Mouse (Mus musculus): Measurements from ENCODE around the gene Rnf26.

Gene Rnf26

DNA sequence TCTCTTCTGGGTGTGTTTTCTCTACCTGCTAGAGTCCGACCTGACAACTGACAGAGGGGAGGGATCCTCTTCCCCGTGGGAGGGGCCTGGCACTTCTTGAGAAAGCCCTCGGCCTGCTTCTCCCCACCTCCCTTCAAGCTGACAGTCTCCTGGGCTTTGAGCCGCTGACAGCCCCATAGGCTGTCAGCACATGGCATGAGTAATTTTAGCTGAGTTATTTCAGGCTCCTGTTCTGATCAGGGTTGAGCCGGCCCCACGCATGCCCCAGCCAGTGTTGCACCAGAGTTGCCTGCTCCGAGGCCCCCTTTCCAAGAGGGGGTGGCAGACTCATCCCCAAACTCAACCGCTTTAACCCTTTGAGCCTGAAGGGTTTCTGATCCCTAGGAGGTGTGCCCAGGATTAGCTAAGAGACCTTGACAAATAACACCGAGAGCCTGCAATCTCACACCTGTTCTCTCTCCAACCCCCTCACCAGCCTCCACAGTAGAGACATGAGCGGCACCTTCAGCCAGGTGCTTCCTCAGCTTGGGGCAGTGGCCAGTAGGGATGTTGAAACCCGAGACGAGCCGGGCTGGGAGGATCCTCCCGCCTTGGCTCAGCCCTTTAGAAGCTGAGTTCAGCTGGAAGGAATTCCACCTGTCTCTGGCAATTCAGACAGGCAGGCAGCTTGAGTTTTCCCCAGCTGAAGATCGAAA lies 25.4 kb downstream of the Rnf26 start:
- DNase-seq = no peak

DNA sequence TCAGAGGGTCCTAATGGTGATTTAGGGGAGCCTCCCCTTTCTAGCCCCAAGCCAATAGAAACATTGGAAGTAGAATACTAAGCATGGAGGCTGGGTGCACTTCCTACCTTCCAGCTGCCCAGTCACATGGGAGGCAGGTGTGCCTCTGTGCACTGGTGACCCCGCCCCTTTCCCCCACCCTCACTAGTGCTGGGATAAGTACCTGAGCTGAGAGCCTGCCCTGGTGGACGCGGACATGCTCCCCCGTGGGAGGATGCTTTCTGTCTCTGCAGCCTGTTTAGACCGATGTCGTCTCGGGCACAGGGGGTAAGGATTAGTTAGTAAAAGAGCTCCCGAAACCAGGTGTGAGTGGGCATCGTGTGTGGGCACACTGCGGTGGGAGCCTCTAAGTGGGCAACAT lies 26.4 kb downstream of the Rnf26 start:
- DNase-seq = peak; percentile 67

DNA sequence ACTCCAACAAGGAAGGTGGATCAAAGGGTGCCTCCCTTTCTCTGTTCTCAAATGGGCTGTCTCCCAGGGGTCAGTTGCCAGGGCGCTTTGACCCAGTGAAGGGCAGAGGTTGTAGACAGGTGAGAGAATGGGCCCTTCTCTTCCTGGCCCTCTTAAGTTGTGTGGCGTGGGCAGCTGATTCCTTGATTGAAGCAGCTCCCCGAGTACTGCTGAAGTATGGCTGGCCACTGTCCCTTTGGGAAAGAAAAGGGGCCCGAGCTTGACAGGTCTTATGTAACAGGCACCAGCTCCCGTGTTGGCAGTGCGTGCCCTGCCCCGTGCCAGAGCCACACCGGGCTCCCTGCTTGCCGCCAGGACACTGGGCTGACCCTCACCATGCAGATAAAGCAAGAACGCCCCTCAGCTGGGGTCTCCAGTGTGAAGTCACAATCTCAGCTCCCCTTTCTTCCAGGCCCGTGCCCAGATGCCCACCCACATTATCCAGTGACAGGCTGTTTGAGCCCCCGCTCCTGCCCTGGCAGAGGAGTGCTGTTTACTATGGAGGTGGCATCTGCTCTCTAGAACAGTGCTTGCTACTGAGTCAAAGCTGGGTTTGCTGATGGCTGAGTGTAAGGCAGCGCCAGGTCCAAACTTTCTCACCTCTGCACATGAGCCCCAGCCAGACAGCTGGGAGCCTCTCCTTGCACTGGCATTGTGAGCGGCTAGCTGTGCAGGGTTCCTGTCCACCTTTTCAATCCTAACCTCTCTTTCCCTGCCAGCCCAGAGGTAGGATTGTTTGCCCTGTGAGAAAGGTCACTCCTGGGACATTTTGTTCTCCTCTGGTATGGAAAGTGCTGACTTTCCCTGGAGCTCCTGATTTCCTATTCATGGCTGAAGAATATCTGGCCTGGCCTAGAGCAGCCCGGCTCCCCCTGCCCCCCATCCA lies 27.3 kb downstream of the Rnf26 start:
- DNase-seq = peak; percentile 64

DNA sequence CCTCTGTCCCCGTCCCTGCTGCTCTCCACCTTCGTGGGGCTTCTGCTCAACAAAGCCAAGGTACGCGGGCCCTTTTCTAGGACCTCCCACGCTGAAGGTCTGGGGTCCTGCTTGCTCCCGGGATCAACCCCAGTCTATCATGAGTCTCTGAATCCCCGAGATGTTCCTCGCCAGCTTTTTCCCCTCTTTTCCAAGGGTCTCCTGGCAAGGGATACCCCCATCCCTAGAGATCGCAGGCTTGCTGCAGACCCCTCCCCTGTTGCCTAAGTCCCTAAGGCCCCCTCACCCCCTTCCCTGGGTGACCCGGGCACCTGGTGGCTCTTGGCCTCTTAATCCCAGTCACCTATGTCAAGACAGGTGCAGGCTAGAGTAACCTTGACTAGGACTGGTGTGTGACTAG lies 28.0 kb downstream of the Rnf26 start:
- no peak for DNase-seq

GRCm38 (mm10) chr9:44084659-44085229 lies 28.6 kb downstream of the Rnf26 start:
- peak; percentile 98 for DNase-seq

GRCm38 (mm10) chr9:44084236-44084635 lies 29.1 kb downstream of the Rnf26 start:
- no peak for DNase-seq

- peak; percentile 85 for DNase-seq
Measured at GRCm38 (mm10) chr9:44083392-44084121, 29.8 kb downstream of the Rnf26 start.

GRCm38 (mm10) chr9:44082266-44082665 lies 31.1 kb downstream of the Rnf26 start:
- no peak for DNase-seq

DNA sequence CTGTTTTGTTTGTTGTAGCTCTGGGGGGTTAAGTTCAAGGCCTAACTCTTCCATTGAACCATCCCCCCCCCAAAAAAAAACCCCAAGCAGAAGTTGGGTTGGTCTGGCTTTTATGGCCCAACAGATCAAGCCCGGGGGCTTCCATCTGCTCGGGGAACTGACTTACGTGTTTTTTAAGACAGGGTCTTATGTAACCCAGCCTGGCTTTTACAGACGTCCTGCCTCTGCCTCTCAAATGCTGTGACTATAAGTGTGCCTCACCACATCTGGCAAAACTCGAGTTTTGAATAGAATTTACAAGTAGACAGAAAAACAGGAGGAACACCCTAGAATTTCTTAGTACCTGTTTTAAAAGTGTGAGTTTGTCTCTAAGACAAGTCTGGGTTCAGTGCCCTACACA lies 31.7 kb downstream of the Rnf26 start:
- DNase-seq = no peak

- peak; percentile 70 for DNase-seq
Measured at GRCm38 (mm10) chr9:44080953-44081352, 32.4 kb downstream of the Rnf26 start.

- DNase-seq = peak; percentile 89
Measured at GRCm38 (mm10) chr9:44079997-44080780, 33.1 kb downstream of the Rnf26 start.

DNA sequence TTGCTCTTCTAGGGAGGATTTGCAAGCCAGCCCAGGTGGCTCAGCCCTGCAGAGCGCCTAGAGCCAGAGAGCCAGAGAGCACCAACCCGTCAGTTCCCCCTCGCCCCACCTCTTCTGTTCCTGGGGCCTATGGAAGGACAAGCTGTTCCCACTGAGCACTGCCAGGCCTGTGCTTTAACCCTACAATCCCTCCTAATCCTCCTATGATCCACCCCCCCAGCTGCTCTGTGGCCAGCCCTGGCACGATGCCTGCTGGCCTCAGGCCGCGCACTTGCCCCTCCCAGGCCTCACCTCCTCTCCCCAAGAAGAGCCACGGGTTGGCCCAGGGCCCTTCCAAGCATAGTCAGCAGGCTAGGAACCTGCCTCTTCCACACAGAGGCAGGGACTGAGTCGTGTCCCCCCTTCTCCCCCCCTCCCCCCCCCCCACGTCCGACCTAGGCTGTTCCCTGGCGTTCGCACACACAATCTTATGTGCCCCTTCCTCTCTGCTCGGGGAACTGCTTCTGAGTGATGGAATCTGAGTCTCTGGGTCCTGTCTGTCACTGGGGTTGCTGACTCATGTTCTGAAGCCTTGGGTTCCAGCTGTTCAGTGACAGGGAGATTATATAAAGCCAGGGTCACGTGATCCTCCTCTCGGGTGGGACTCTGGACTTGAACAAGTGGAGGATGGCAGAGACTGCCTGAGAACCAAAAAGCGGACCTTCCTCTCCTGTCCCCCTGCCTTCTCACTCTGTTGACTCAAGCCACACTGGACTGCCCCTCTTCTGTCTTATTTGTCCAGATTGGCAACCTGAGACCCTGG lies 34.2 kb downstream of the Rnf26 start:
- peak; percentile 95 for DNase-seq

DNA sequence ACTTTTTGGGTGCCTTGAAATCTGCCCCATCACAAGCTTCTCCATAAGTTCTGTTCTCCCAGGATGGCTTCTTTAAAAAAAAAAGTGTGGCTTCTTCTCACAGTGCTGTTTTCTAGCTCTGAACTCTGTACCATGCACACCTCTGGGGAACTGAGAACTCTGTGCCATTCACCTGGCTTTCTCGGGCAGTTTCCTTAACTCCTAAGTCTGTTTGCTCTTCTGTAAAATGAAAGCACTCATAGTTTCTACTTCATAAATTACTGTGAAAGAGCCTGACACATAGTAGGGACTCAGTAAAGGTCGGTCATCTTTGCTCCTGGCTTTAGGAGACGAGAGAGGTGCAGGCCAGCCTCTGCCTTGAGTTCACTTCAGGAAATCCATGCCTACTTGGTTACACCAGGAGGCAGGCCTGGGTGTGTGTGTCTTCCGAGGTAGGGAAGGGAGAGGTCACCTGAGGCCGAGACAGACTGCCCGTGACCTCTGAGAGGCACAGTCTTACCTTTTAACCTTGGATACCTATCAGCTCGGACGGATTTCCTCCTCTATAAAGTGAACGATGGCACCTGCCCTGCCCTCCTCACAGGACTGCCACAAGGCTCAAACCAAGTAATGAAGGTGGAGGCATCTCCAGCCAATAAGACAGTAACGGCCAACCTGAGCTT lies 35.0 kb downstream of the Rnf26 start:
- peak; percentile 58 for DNase-seq

GRCm38 (mm10) chr9:44077266-44077910 lies 35.9 kb downstream of the Rnf26 start:
- DNase-seq = no peak

DNA sequence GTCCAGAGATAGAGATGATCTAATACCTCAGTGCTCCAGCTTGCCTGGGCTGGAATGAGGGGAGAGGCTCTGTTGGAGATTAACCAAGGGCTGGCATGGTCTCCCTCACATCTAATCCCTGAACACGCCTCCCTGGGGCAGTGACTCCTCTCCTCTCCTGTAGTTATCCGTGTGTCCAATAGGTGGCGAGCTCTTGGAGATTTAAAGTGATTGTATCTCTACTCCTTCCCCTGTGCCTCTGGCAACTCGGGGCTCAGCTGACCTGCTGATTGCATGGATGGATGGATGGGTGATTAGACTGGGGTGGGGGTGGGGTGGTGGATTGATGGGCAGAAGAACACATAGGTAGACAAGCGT lies 36.6 kb downstream of the Rnf26 start:
- DNase-seq = peak; percentile 88

DNA sequence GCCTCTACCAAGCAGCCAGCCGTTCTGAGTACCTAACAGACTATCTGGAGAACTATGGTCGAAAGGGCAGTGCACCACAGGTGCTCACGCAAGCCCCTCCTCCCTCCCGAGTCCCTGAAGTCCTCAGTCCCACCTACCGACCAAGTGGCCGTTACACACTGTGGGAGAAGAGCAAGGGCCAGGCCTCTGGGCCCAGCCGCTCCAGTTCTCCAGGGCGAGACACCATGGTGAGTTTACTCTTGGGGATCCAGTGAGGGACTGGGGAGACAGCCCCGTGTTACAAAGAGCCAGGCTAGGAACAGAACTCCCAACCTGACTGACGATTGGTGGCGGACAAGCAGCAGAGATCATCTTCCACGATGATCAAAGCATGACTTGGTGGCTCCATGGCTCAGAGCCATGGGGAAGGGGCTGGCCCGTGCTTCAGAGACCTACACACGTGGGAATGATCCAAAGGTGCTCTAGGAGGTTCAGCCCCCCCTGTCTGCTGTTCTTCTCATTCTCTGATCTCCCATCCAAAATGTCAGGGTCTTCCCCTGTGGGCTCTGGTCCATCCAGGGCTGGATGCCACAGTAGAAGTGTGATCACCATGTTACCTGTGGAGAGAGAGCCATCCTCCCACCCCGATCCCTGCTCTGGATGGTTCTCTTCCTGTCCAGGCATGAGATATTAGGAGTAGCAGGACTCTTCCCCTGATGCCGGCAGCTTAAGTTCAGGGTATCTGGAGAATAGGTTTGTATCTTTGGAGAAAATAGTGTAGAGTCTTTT lies 37.1 kb downstream of the Rnf26 start:
- no peak for DNase-seq

DNA sequence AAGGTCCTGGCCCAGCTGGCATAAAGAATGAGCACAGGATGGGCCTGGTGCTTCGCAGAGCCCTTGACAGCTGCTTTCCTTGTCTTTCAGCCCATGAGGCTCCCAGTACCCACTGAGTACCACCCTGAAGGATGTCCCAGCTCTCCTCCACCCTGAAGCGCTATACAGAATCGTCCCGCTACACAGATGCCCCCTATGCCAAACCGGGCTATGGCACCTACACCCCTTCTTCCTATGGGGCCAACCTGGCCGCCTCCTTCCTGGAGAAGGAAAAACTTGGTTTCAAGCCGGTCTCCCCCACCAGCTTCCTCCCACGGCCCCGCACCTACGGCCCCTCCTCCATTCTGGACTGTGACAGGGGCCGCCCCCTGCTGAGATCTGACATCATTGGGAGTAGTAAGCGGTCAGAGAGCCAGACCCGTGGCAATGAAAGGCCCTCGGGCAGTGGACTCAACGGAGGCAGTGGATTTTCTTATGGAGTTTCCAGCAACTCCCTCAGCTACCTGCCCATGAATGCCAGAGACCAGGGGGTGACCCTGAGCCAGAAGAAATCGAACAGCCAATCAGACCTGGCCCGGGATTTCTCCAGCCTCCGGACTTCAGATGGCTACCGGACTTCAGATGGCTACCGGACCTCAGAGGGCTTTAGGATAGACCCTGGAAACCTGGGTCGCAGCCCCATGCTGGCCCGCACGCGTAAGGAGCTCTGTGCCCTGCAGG lies 37.9 kb downstream of the Rnf26 start:
- no peak for DNase-seq

DNA sequence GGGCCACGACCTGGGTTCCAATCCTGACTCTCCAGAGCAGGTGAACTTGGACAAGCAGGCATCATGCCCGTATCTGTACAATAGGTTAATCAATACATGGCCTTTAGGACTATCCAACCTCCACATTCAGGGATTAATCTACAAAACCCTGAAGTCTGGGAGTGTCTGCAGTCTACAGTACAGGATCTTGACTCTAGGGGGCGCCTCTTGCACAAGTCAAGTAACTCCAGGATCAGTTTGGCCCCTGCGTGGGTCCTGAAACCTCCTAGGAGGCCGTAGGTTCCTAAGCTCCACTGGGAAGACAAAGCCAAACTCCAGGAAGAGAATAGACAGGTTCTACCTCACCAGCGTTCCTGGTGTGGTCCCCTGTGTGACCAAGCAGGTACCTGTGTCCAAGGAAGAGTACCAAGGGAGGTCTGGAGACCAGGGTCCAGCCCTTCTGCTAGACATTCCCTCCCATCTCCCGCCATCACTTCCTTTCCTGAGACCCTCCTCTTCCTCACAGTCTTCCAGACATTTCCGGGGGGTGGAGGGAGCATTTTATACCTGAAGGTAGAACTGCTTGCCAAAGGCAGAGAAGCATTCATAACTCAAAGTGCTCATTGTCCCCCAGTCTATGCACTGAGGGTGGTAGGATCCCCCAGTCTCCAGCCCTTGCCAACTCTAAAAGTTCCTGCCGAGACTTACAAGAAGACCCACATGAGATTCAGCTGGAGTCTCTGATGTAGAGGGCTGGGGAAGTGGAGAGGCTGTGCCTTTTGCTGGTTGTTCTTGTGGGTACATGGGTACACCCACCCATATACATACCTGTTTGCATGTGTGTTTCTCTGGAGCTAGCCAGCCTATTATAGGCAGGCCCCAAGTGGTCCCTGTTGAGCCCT lies 38.7 kb downstream of the Rnf26 start:
- no peak for DNase-seq

Measured in kidney, postnatal 14 days (tissue).